ENCODE assay signal across 8 mouse cellular contexts in the genomic region with DNA sequence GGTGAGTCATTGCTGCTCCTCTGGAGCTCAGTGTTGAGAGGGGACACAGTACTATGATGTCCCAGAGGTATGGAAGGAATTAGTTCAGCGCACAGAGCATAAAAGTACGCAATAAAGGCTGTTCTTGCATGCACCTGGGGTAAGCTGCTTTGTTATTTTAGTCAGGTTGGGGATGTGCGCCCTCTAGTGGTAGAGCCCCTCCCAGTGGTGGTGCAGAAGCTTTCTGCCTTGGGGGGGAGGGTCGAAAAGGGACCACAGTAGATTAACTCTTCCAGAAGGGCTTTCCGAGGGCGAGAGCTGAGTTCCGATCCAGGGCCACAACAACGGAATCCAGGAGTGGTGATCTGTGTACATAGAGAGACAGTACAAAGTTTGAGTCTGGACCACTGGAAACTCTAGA. TPM values are rescaled to one million over a fixed set of nuclear protein-coding genes. Genes with fewer than 3 reads are reported as not detected.
A peak's percentile ranks its signal among the peaks of the same experiment; 100 is the strongest.
DNase-seq lines count a peak whose midpoint lies in the region; ATAC-seq lines count a peak whose summit lies in the region.

No protein-coding gene starts in this region.

- ATAC-seq in hindbrain, embryonic 11.5 days (ENCODE audit: low FRiP score), result no peak
- ATAC-seq in hindbrain, embryonic 16.5 days, result no peak
- ATAC-seq in limb, embryonic 13.5 days (ENCODE audit: low FRiP score, low read depth), result 0 out of 2 replicates have a peak, but pooled peaks have one; percentile 25
- no peak for ATAC-seq in activated CD4-positive, CD25-positive, alpha-beta regulatory T cell, adult 4 months

- peak; percentile 62 for DNase-seq in hindbrain, embryonic 11.5 days (ENCODE audit: low spot score)
- DNase-seq in 416B (ENCODE audit: low read depth), result peak; percentile 29
- peak; percentile 67 for DNase-seq in ES-CJ7 (ENCODE audit: low read depth, low spot score)
- DNase-seq in cerebellum, postnatal 25 days, result peak; percentile 45 to 66
- DNase-seq in splenic B cell, adult 2 months (ENCODE audit: low read depth, low spot score), result peak; percentile 58

- H3K4me2 ChIP-seq in hindbrain, embryonic 11.5 days (replicated peaks; ENCODE audit: low read depth, low read length), result no peak overlapping the region
- H3K4me2 ChIP-seq in hindbrain, embryonic 16.5 days (ENCODE audit: low read length), result no peak overlapping the region
- H3K4me2 ChIP-seq in limb, embryonic 13.5 days (replicated peaks), result no peak overlapping the region

- H3K4me1 ChIP-seq in hindbrain, embryonic 11.5 days (replicated peaks; ENCODE audit: control insufficient read depth, insufficient read depth, low read length), result no peaks in the 10 kb centered on the region; the same call in 1 of the 2 replicates
- H3K4me1 ChIP-seq in hindbrain, embryonic 16.5 days (ENCODE audit: control insufficient read depth, insufficient read depth, low read depth, low read length), result peaks cover 6% of the 10 kb centered on the region
- H3K4me1 ChIP-seq in limb, embryonic 13.5 days, result peaks cover 34% of the 10 kb centered on the region

- H3K36me3 ChIP-seq in hindbrain, embryonic 11.5 days (ENCODE audit: control insufficient read depth, insufficient read depth, low read length), result no peaks in the 10 kb centered on the region
- no peaks in the 10 kb centered on the region for H3K36me3 ChIP-seq in hindbrain, embryonic 16.5 days (ENCODE audit: control insufficient read depth, insufficient read depth, low read length)
- H3K36me3 ChIP-seq in limb, embryonic 13.5 days, result no peaks in the 10 kb centered on the region
- no peaks in the 10 kb centered on the region for H3K36me3 ChIP-seq in splenic B cell, adult 2 months (ENCODE audit: control insufficient read depth, insufficient read depth, low read length, poor library complexity, severe bottlenecking)

- no peaks in the 10 kb centered on the region for H3K9me3 ChIP-seq in hindbrain, embryonic 11.5 days (ENCODE audit: control insufficient read depth, low read length)
- no peaks in the 10 kb centered on the region for H3K9me3 ChIP-seq in hindbrain, embryonic 16.5 days (ENCODE audit: control insufficient read depth, low read length)
- H3K9me3 ChIP-seq in limb, embryonic 13.5 days, result no peaks in the 10 kb centered on the region

- H3K27me3 ChIP-seq in hindbrain, embryonic 11.5 days (ENCODE audit: control insufficient read depth, insufficient read depth, low read length), result no peaks in the 10 kb centered on the region
- H3K27me3 ChIP-seq in hindbrain, embryonic 16.5 days (replicated peaks; ENCODE audit: control insufficient read depth, insufficient read depth, low read length), result no peaks in the 10 kb centered on the region; the same call in 1 of the 2 replicates
- 0 out of 2 replicates have a peak, but pooled peaks cover 6% of the 10 kb centered on the region for H3K27me3 ChIP-seq in limb, embryonic 13.5 days
- H3K27me3 ChIP-seq in splenic B cell, adult 2 months (ENCODE audit: control insufficient read depth, insufficient read depth, low read length, poor library complexity, severe bottlenecking), result no peaks in the 10 kb centered on the region

- H3K4me3 ChIP-seq in hindbrain, embryonic 11.5 days (ENCODE audit: low read depth, low read length), result no peak overlapping the region
- no peak overlapping the region for H3K4me3 ChIP-seq in hindbrain, embryonic 16.5 days (ENCODE audit: low read length)
- H3K4me3 ChIP-seq in limb, embryonic 13.5 days, result no peak overlapping the region

- 57% methylated on average over 8 of the region's 8 CpGs for WGBS in hindbrain, embryonic 11.5 days
- 53% methylated on average over 8 of the region's 8 CpGs for WGBS in hindbrain, embryonic 16.5 days
- 42% methylated on average over 8 of the region's 8 CpGs for WGBS in limb, embryonic 13.5 days

- no peak overlapping the region for H3K9ac ChIP-seq in hindbrain, embryonic 11.5 days (ENCODE audit: low read depth, low read length)
- no peak overlapping the region for H3K9ac ChIP-seq in hindbrain, embryonic 16.5 days (ENCODE audit: low read depth, low read length)
- no peak overlapping the region for H3K9ac ChIP-seq in limb, embryonic 13.5 days

- H3K27ac ChIP-seq in hindbrain, embryonic 11.5 days (ENCODE audit: low read depth, low read length), result no peak overlapping the region
- no peak overlapping the region for H3K27ac ChIP-seq in hindbrain, embryonic 16.5 days (ENCODE audit: low read depth, low read length)
- H3K27ac ChIP-seq in limb, embryonic 13.5 days, result no peak overlapping the region

RNA-seq across cellular contexts. Expression of a gene that starts 49.3 kb away (rescaled TPM):
- polyA plus RNA-seq in hindbrain, embryonic 11.5 days (2014; fragmentation: Nextera tagmentation; extraction: Ambion mirVana), result 6.4 and 8.1 TPM in 2 replicates
- 7.2 and 9.0 TPM in 2 replicates for polyA plus RNA-seq in hindbrain, embryonic 16.5 days (2015; fragmentation: Nextera tagmentation; extraction: Ambion mirVana)
- polyA plus RNA-seq in limb, embryonic 13.5 days (2015; fragmentation: Nextera tagmentation; extraction: Ambion mirVana), result 17.0 and 18.8 TPM in 2 replicates
- polyA plus RNA-seq in activated CD4-positive, CD25-positive, alpha-beta regulatory T cell, adult 4 months (2017; shearing (Covaris generic)), result not detected
